Mouse (Mus musculus) ES-Bruce4 (cell line): ENCODE data around the gene Ctnna3.

Experiments
- CTCF ChIP-seq: IDR thresholded peaks from one replicate; pipeline ENCODE4 v1.8.1; 2011; ENCODE audit warnings: low read depth, low read length
- EP300 ChIP-seq: IDR thresholded peaks from 2 replicates; pipeline ENCODE4 v1.6.1; 2011; ENCODE audit warnings: low read depth, low read length; ENCODE audit not compliant: insufficient read depth
- POLR2A ChIP-seq: IDR thresholded peaks from one replicate; pipeline ENCODE4 v1.8.1; 2011; ENCODE audit warnings: low read length; ENCODE audit not compliant: insufficient read depth

DNA sequence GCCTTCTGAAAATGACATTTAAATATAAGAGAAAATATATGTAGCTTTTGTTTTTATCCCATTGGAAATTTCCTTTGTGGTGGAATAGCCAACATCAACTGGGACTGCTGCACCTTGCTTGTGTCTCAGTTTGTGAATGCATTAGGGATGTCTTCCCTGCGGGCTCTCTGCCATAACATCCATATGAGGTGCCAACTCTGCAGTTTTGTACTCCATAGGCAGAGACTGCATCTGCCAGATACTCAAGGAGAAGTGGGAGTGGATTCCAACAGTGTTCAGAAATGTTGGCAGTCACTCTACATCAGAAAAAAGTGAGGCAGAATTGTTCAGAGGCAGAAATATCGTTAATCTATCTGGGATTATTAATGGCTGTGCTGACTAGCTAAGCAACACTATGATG is 1158.2 kb downstream of the Ctnna3 start:
- TF ChIP-seq CTCF = no peak
- no peak for TF ChIP-seq POLR2A
- no peak for TF ChIP-seq EP300
